Mouse (Mus musculus) stomach, embryonic 14.5 days (tissue): ENCODE results near the gene Glp1r. TPM values are rescaled to one million over a fixed set of nuclear protein-coding genes. Genes with fewer than 3 reads are reported as not detected.

Experiments used
- ATAC-seq: fragments of 200-750 bp; cut with Nextera tagmentation; 2 replicates; pipeline ENCODE4 v1.8.0; 2017; ENCODE audit warnings: low read depth, moderate TSS enrichment; ENCODE audit not compliant: insufficient number of reproducible peaks, insufficient read depth, low FRiP score
- H3K27ac ChIP-seq: fragments of 300-500 bp; sonication (generic); 2 replicates; pipeline ENCODE4 v1.5.1; 2014; ENCODE audit warnings: mild to moderate bottlenecking, low read length, moderate library complexity, mixed read lengths
- H3K27me3 ChIP-seq: fragments of 300-500 bp; sonication (generic); 2 replicates; pipeline ENCODE4 v1.6.1; 2014; ENCODE audit warnings: low read length, control low read depth, mixed read lengths; ENCODE audit not compliant: control insufficient read depth, insufficient read depth
- H3K36me3 ChIP-seq: fragments of 300-500 bp; sonication (generic); 2 replicates; pipeline ENCODE4 v1.6.1; 2014; ENCODE audit warnings: mild to moderate bottlenecking, control low read depth, low read length, moderate library complexity, mixed read lengths; ENCODE audit not compliant: control insufficient read depth, insufficient read depth
- H3K4me1 ChIP-seq: fragments of 300-500 bp; sonication (generic); 2 replicates; pipeline ENCODE4 v1.6.1; 2014; ENCODE audit warnings: low read length, control low read depth, mixed read lengths; ENCODE audit not compliant: control insufficient read depth, insufficient read depth
- H3K4me2 ChIP-seq: fragments of 300-500 bp; sonication (generic); replicated peaks from 2 replicates; pipeline ENCODE4 v1.6.1; 2014; ENCODE audit warnings: low read depth, low read length, control low read depth
- H3K4me3 ChIP-seq: fragments of 300-500 bp; sonication (generic); 2 replicates; pipeline ENCODE4 v1.5.1; 2014; ENCODE audit warnings: low read depth, low read length, control low read depth
- H3K9ac ChIP-seq: fragments of 300-500 bp; sonication (generic); replicated peaks from 2 replicates; pipeline ENCODE4 v1.6.1; 2014; ENCODE audit warnings: low read depth, mild to moderate bottlenecking, control low read depth, low read length, moderate library complexity, mixed read lengths
- H3K9me3 ChIP-seq: fragments of 300-500 bp; sonication (generic); 2 replicates; pipeline ENCODE4 v1.6.1; 2016; ENCODE audit warnings: low read depth, low read length, control low read depth; ENCODE audit not compliant: control insufficient read depth
- WGBS: fragments of 180-500 bp; shearing (Covaris S2); extraction: QIAGEN DNeasy Blood & Tissue Kit; methylation state at CpG from one replicate; pipeline ENCODE4 v1.1.7; 2014; 5-methylcytosine and 5-hydroxymethylcytosine counted together
- polyA plus RNA-seq: library from polyadenylated mRNA; unstranded; fragments of >200 nt; fragmentation: Nextera tagmentation; extraction: Ambion mirVana; gene quantifications from 2 replicates; pipeline ENCODE4 v1.2.1, GENCODE M21; 2014

Glp1r gene
- polyA plus RNA-seq, 1 experiment from 2014 or later = 0.23 TPM

GRCm38 (mm10) chr17:30874276-30874675 lies 27.3 kb upstream of the Glp1r start:
- no peaks in the 10 kb centered on the region for H3K36me3 ChIP-seq
- H3K27me3 ChIP-seq = no peaks in the 10 kb centered on the region
- no peak overlapping the region for H3K27ac ChIP-seq
- H3K4me2 ChIP-seq = no peak overlapping the region
- no peaks in the 10 kb centered on the region for H3K9me3 ChIP-seq
- no peaks in the 10 kb centered on the region for H3K4me1 ChIP-seq
- 50% methylated on average over 15 of the region's 15 CpGs for WGBS
- no peak overlapping the region for H3K4me3 ChIP-seq
- H3K9ac ChIP-seq = no peak overlapping the region
- ATAC-seq = no peak

- 57% methylated on average over 7 of the region's 7 CpGs for WGBS
- Histone ChIP-seq H3K27ac (no peak overlapping the region), H3K9ac (no peak overlapping the region), H3K4me2 (no peak overlapping the region), H3K4me1 (0 out of 2 replicates have a peak, but pooled peaks cover 3% of the 10 kb centered on the region), H3K27me3 (no peaks in the 10 kb centered on the region), H3K4me3 (no peak overlapping the region), H3K36me3 (no peaks in the 10 kb centered on the region), H3K9me3 (no peaks in the 10 kb centered on the region)
- ATAC-seq = no peak
Measured at GRCm38 (mm10) chr17:30877456-30877855, 24.2 kb upstream of the Glp1r start.

GRCm38 (mm10) chr17:30878626-30879025 lies 23.0 kb upstream of the Glp1r start:
- Histone ChIP-seq H3K4me1 (0 out of 2 replicates have a peak, but pooled peaks cover 3% of the 10 kb centered on the region), H3K36me3 (no peaks in the 10 kb centered on the region), H3K9ac (no peak overlapping the region), H3K4me3 (no peak overlapping the region), H3K27ac (no peak overlapping the region), H3K9me3 (no peaks in the 10 kb centered on the region), H3K27me3 (no peaks in the 10 kb centered on the region), H3K4me2 (no peak overlapping the region)
- ATAC-seq = no peak
- 30% methylated on average over 6 of the region's 6 CpGs for WGBS

GRCm38 (mm10) chr17:30880391-30880790 lies 21.2 kb upstream of the Glp1r start:
- Histone ChIP-seq H3K27me3 (no peaks in the 10 kb centered on the region), H3K27ac (no peak overlapping the region), H3K36me3 (no peaks in the 10 kb centered on the region), H3K9ac (no peak overlapping the region), H3K4me2 (no peak overlapping the region), H3K4me3 (no peak overlapping the region), H3K4me1 (0 out of 2 replicates have a peak, but pooled peaks cover 3% of the 10 kb centered on the region), H3K9me3 (no peaks in the 10 kb centered on the region)
- ATAC-seq = no peak
- 81% methylated on average over 3 of the region's 3 CpGs for WGBS

GRCm38 (mm10) chr17:30881001-30881400 lies 20.6 kb upstream of the Glp1r start:
- Histone ChIP-seq H3K4me2 (no peak overlapping the region), H3K27ac (no peak overlapping the region), H3K4me3 (no peak overlapping the region), H3K4me1 (0 out of 2 replicates have a peak, but pooled peaks cover 3% of the 10 kb centered on the region), H3K9ac (no peak overlapping the region), H3K36me3 (no peaks in the 10 kb centered on the region), H3K27me3 (no peaks in the 10 kb centered on the region), H3K9me3 (no peaks in the 10 kb centered on the region)
- no peak for ATAC-seq
- 33% methylated on average over 2 of the region's 2 CpGs for WGBS

- Histone ChIP-seq H3K36me3 (no peaks in the 10 kb centered on the region), H3K27ac (no peak overlapping the region), H3K4me2 (no peak overlapping the region), H3K4me3 (no peak overlapping the region), H3K9me3 (no peaks in the 10 kb centered on the region), H3K4me1 (0 out of 2 replicates have a peak, but pooled peaks cover 3% of the 10 kb centered on the region), H3K27me3 (no peaks in the 10 kb centered on the region), H3K9ac (no peak overlapping the region)
- WGBS = 4% methylated on average over 6 of the region's 6 CpGs
- no peak for ATAC-seq
Measured at GRCm38 (mm10) chr17:30882206-30882605, 19.4 kb upstream of the Glp1r start.

- Histone ChIP-seq H3K9ac (no peak overlapping the region), H3K36me3 (no peaks in the 10 kb centered on the region), H3K9me3 (no peaks in the 10 kb centered on the region), H3K4me1 (0 out of 2 replicates have a peak, but pooled peaks cover 3% of the 10 kb centered on the region), H3K27me3 (no peaks in the 10 kb centered on the region), H3K4me2 (no peak overlapping the region), H3K27ac (no peak overlapping the region), H3K4me3 (no peak overlapping the region)
- no peak for ATAC-seq
- 64% methylated on average over 8 of the region's 8 CpGs for WGBS
Measured at GRCm38 (mm10) chr17:30883534-30883933, 18.1 kb upstream of the Glp1r start.

GRCm38 (mm10) chr17:30892086-30892485 lies 9.5 kb upstream of the Glp1r start:
- 22% methylated on average over 1 of the region's 1 CpGs for WGBS
- no peak overlapping the region for H3K27ac ChIP-seq
- no peaks in the 10 kb centered on the region for H3K4me1 ChIP-seq
- H3K27me3 ChIP-seq = no peaks in the 10 kb centered on the region
- no peaks in the 10 kb centered on the region for H3K36me3 ChIP-seq
- H3K9me3 ChIP-seq = no peaks in the 10 kb centered on the region
- no peak overlapping the region for H3K4me2 ChIP-seq
- H3K9ac ChIP-seq = no peak overlapping the region
- no peak for ATAC-seq
- no peak overlapping the region for H3K4me3 ChIP-seq

- H3K9ac ChIP-seq = no peak overlapping the region
- H3K4me2 ChIP-seq = no peak overlapping the region
- H3K4me3 ChIP-seq = no peak overlapping the region
- no peaks in the 10 kb centered on the region for H3K36me3 ChIP-seq
- H3K27me3 ChIP-seq = no peaks in the 10 kb centered on the region
- H3K9me3 ChIP-seq = no peaks in the 10 kb centered on the region
- ATAC-seq = no peak
- WGBS = 27% methylated on average over 2 of the region's 2 CpGs
- H3K27ac ChIP-seq = no peak overlapping the region
- no peaks in the 10 kb centered on the region for H3K4me1 ChIP-seq
Measured at GRCm38 (mm10) chr17:30892730-30893129, 8.9 kb upstream of the Glp1r start.
